Mouse (Mus musculus) forelimb bud, embryonic 11.5 days (tissue): ENCODE measurements around the gene Dennd1a.

Source experiments
- DNase-seq: peaks from one replicate; pipeline ENCODE4 v3.0.0-alpha.2; 2012; ENCODE audit warnings: low read depth, low spot score

Dennd1a gene

GRCm38 (mm10) chr2:38229882-38230281, 57.3 kb downstream of the Dennd1a start:
- DNase-seq: no peak

DNA sequence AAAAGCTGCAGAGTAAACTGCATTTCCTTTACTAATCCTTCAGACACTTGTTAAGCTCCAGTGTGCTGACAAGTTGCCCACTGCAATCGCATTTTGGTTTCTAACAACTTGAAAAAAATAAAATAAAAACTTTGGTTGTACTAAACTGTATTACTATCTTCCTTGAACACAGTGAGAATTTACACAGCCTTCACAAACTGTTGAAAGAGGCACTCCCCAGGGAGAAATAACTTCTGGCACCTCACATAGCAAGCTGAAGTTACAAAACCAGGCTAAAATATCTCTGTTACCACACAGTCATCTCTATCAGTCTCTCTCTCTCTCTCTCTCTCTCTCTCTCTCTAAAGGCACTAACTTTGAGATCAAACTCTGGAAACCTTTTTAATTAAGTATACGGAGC, 63.4 kb downstream of the Dennd1a start:
- no peak for DNase-seq

DNA sequence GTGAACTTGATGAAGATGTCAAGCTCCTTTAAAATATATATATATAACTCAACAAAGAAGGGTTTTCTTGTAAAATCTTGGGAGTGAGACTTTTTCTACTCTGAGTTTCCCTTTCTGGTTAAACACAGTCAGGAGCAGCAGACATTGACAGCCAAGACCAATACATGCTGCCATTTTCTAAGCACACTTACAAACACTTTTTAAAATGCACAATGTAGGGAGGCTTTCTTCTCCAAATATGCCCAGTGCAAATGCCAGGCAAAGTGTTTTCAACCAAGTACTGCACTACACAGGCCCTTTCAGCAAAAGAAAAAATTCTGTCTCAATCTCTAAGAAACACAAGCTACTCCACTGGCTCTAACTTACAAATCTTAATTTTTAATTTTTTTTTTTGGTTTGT, 65.7 kb downstream of the Dennd1a start:
- DNase-seq: no peak

DNA sequence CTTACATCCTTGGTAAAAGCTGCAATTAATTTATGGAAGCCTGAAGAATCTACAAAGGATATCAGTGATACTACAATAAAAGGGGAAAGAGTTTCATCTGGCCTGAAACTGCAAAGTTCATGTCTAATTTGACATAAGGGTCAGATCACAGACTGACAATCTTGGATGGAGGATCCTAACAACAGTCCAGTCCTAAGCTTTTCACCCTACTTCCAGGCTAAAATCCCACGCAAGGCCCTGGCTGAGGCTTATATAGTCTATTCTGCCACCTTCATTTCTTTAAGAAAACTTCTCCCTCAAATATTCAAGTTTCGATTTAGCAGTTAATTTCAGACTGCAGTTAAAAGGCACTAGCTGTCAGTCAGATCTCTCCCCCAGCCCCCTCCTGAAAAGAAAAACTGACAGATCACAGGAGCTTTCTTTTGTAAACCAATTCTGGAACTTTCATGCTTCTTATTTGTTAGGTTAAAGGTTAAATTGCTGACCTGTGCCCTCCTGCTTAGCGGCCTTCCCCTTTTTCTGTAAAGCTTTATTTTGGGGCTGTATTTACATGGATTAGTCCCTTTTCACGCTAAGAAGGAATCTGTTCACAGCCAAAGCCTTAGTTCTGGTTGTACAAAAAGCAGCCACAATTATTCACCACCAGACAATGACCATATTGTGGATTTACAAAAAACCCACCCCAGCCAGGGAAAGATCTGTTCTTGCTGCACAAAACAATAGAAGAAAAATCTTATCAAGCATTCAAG, 66.3 kb downstream of the Dennd1a start:
- no peak for DNase-seq

GRCm38 (mm10) chr2:38219666-38220065, 67.5 kb downstream of the Dennd1a start:
- no peak for DNase-seq

- no peak for DNase-seq
Observed at GRCm38 (mm10) chr2:38213041-38213440, 74.1 kb downstream of the Dennd1a start.

DNA sequence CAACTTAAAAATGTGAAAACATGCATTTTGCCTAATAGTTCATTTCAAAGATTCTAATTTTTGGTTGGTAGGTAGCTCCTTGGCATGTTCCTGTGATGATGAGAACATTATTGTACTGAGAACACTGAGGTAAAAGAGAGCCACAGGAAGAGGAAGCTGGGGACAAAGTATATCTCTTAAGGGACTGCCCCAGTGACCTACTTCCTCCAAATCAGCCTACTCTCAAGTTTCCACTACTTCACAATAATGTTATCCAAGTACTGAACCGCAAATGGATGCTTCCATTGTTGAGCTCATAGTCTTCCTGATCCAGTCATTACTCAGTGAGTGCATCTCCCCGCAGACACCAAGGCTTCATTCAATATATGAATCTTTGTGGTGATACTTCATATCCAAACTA, 75.8 kb downstream of the Dennd1a start:
- no peak for DNase-seq

DNA sequence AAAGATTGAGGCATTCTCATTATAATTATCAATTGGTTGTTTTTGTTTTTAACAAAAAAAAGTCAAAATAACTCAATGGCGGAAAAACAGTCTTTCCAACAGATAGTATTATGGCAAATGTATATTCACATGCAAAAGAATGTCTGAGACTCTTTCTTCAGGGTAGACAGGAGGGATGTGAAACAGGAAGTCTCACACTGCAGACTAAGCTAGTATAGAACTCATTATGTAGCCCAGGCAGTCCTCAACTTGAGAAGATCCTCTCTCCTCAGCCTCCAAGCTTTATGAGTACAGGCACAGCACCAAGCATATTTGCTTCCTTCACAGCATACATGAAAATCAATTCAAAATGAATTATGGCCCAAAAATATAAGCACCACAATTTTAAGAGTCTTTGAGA, 79.4 kb downstream of the Dennd1a start:
- no peak for DNase-seq

DNA sequence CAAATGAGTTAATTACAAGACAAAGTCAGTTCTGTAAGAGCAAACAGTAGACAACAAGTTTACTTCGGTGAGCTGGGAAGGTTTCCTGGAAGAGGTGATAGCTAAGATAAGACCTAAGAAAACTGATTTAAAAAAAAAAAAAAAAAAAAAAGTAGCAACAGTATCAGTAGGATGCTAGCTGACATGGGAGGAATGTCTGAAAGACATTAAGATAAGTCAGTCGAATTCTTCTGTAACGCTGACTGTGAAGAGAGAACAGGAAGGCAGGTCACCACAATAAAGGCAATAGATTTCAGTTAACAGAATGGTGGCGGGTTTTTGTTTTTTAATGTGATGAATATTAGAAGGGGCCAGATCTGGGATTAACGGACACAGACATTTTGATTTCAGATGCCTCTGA, 81.9 kb downstream of the Dennd1a start:
- DNase-seq: no peak

DNA sequence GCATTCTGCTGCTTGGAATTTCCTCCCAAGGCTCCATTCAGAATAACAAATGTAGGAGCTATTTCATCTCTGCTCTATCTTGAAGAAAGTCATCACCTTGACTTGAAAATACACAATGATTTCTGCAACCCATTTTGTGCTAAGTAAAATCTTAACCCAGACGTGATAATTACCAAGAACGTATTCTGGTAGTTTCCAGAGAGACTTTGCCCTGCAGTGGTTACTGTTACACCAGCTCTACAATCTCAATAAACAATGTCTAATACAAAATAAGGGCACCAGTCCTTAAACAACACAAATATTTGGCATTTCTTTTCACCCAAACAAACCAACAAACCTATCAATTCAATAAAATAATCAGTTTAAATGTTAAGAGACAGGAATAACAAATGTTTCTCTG, 82.5 kb downstream of the Dennd1a start:
- no peak for DNase-seq

GRCm38 (mm10) chr2:38198072-38198471, 89.1 kb downstream of the Dennd1a start:
- no peak for DNase-seq

DNA sequence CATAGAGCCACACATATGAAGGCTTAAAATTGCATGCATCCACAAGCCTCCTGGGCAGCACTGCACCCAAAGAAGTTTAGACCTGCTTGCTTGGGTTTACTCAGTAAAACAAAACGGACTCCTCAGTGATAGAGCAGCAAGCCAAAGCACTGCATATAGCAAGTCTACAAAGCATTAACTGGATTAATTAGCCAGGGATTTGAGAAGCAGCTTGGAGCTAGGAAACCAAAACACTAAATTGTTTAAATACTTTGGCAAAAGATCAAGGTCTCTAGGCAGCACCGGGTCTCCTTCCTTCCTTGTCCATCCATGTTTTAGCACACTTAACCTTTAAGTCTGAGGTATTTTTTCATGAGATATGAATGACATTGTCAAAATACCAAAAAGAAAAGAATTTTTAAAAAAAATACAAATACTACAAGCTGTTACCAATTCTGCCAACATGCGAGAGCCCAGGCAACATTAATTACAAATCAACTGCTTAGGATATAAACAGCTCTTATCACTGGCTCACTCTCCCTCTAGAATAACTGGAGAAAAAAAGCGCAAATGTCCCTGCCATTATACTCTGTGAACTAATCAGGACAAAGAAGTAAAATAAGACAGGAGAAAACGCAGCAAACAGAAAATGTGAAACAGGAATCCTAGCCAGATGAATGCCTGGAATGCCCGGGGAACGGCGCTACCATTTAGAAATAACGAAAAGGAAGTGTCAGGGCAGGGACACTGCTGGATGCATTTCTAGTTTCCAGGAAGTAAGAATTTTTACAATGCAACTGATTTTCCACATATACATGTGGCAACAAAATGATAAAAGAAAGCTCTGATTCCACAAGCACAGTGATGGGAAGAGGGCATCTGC, 90.8 kb downstream of the Dennd1a start:
- DNase-seq: no peak

DNA sequence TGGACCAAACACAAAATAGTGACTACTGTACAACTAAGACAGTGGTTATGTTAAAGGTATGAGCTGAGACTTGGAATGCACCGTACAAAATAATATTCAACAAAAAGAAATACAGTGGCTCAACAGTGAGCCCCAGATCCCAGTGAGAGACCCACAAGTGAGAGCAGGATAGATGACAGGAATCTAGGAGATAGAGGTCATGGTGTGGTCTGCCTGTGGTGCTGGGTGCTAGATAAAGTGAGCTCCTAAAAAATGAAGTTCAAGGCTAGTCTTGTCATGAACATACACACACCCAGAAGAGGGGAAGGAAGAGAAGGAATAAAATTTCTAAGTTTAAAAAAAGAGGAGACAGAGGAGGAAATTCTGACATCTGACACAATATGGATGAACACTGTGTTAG, 95.2 kb downstream of the Dennd1a start:
- no peak for DNase-seq

GRCm38 (mm10) chr2:38191601-38192000, 95.6 kb downstream of the Dennd1a start:
- DNase-seq: no peak

GRCm38 (mm10) chr2:38186438-38186837, 100.8 kb downstream of the Dennd1a start:
- no peak for DNase-seq

DNA sequence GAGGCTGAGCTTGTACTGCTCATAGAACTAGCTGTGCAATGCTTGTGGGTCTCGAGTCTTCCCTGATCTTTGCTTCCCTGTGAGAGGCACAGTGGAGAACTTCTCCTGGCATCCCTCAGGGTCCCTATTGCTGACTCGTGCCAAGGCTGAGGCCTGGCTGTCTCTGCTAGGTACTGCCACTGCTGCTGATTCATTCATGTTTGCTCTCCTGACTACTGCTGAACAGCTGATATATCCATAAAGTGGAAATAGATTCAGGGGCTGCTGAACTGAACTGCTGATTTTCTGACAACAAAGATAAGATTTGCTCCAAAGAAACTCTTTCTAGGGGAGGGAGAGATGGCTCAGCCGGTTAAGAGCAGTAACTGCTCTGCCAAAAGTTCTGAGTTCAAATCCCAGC, 102.2 kb downstream of the Dennd1a start:
- no peak for DNase-seq

DNA sequence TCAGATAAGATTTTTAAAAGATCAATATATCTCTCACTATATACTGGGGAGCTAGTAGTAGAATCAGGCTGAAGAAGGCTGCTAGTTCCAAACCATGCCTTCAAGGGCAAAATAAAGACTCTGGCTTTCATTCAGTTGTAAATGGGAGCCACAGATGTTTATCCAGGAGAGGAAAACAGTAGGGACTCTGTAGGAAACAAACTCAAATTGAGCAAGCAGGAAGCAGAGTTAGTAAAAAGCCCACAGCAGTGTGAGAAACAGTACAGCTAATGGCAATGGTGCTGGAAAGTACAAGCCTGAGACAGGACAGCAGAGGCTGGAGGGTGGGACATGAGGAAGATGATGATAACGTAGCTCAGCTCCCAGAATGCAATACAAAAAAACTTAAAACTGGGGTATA, 103.3 kb downstream of the Dennd1a start:
- DNase-seq: no peak

GRCm38 (mm10) chr2:38182283-38182682, 104.9 kb downstream of the Dennd1a start:
- DNase-seq: no peak

GRCm38 (mm10) chr2:38177583-38177978, 109.6 kb downstream of the Dennd1a start:
- no peak for DNase-seq

DNA sequence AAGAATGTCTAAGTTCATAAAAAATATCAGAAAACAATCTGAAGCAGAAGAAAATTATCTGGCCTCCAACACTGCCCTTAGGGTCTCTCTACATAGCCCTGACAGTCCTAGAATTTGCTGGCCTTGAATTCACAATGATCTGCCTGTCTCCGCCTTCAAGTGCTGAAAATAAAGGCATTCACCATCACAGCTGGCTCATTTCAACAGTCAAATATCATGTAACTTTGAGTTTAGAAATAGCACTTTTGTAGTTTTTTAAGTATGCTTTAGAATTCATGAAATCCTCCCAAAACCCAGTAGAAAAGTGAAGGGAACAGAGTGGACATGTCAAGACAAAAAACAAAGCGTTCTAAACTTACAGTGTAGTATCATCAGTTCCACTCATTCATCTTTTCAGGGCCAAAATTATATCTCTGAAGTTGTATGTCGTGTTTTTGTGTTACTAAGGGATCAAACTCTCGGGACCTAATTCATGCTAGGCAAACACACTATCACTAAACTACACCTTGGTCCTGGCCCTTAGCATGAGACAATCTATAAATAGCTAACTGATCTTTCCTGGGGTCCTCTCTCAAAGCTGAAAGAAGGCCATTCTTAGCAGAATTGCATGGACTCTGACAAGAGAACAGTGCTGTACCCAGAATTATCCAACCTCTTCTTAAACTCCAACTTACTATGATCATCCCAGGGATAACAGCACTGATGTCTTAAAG, 110.2 kb downstream of the Dennd1a start:
- DNase-seq: no peak

- no peak for DNase-seq
Observed at GRCm38 (mm10) chr2:38175276-38175675, 111.9 kb downstream of the Dennd1a start.

DNA sequence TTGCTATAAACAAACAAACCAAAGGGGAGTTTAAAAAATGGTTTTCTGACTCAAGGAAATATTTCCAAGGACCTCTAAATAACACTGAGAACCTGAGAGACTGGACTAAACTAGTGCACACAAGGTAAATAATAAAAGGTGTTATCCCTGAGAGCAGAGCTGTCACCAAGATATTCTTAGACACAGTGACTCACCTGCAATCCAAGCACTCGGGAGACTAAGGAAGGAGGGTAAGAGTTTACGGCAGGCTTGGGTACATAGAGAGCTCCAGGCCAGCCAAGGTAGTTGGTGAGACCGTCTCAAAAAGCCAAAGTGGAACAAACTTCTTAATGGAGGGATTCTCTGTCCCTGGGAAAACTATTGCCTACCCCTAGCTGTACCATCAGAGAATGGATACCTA, 118.6 kb downstream of the Dennd1a start:
- no peak for DNase-seq
